Mouse (Mus musculus) adrenal gland, postnatal 0 days (tissue): Measurements from ENCODE around the gene Olfr1346. TPM values are rescaled to one million over a fixed set of nuclear protein-coding genes. Genes with fewer than 3 reads are reported as not detected.

ENCODE experiments used
- polyA plus RNA-seq: library from polyadenylated mRNA; unstranded; fragments of >200 nt; fragmentation: Nextera tagmentation; extraction: Ambion mirVana; gene quantifications from 2 replicates; pipeline ENCODE4 v1.2.1, GENCODE M21; 2015

The Olfr1346 gene
- not detected in 2 replicates for polyA plus RNA-seq

DNA sequence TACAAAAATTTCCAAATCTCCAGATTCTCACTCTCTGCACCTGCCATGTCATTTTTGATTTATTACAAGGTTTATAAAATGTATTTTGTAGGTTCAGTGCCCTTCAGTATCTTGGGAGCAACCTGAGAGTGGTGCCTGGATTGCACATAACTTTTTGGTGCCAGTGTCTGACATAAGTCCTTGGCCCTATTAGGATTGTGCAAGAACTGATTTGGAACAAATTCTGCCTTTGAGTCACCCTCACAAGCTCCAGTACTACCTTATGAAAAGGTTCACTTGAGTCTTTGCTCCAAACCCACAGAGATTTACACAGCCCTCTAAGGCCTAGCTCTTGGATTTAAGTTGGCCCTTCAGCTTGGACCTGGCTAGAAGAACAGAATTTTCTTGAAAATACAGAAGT, at the start of gene Olfr1346:
Gene Olfr1346 (plus strand): TSS at position 151 of the 400 bp plus-strand sequence.

DNA sequence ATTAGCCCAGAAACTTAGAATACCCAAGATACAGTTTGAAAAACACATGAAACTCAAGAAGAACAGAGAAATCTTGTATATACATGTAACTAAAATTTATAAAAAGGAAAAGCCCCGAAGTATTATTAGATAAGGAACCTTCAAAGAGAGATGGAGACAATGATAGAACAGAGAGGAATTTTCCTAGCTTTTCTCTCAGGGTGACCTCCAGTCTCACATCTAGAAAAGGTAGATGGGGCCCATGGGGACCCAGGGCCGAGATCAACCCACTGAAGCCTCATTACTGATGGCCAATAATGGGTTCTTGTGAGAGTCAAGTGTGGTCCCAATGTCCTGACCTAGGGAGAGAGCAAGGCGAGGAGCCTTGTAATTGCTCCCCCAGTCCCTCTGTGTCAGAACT, 28.5 kb upstream of the Olfr1346 start, which contains the start of gene Olfr1344:
Gene Olfr1344 (plus strand): TSS at position 301 of the 400 bp plus-strand sequence.

GRCm38 (mm10) chr7:6455868-6456267, 11.0 kb upstream of the Olfr1346 start, which contains the start of gene Olfr1336:
TSS of gene Olfr1336 (plus strand) at chr7:6456168.

GRCm38 (mm10) chr7:6486841-6487240, 19.9 kb downstream of the Olfr1346 start, which contains the start of gene Olfr5:
TSS of gene Olfr5 (minus strand) at chr7:6486941.

DNA sequence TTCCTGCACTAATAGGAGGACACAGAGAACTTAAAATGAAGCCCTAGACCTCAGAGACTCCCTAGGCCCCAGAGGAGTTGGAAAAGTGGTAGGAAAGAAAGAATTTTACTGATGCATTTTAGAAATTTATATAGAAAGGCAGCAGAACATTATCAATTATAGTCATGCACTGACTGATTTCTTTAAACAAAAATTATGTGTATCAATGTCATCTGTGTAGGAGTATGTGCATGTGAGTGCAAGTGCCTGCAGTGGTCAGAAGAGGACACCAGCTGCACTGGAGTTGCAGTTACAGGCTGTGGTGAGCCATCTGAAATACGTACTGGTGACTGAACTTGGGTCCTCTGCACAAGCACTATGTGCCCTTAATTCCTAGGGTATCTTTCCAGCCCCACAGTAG, 32.8 kb downstream of the Olfr1346 start, which contains the start of gene Olfr1347:
Gene Olfr1347 (minus strand): TSS at position 101 of the 400 bp plus-strand sequence.

GRCm38 (mm10) chr7:6508648-6509047, 41.7 kb downstream of the Olfr1346 start, which contains the start of gene Olfr1348:
TSS of gene Olfr1348 (minus strand) at chr7:6508748.

DNA sequence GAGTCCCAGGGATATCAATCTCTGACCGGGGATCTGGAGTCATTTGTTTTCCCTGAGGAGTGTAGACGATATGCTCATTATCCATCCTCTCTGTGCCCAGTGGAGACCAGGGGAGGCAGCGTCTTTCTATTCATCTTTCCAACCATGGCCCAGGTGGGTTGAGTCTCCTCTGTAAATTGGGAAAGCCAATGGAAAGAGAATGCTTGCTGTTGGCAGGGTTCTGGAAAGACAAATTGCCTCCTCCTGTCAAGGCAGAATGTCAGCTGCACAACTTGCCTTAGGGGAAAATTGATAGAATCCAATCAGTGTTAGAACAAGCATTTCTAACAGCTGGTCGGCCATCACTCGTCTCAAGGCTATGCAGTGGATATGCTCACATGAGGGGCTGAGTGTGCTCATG, 55.9 kb downstream of the Olfr1346 start, which contains the start of gene Olfr1349:
Gene Olfr1349 (minus strand): TSS at position 101 of the 400 bp plus-strand sequence.

Other genes starting within 250 kb of the Olfr1346 start
- gene Zscan5b, start 244.8 kb upstream of the Olfr1346 start, polyA plus RNA-seq, result not detected in 2 replicates
- gene Epp13, start 214.4 kb upstream of the Olfr1346 start, polyA plus RNA-seq, result 0.21 TPM in 1 of 2 replicates, not detected in the other
- gene Zfp667, start 180.5 kb upstream of the Olfr1346 start, polyA plus RNA-seq, result 7.5 and 10.9 TPM in 2 replicates
- gene Zfp583, start 135.8 kb upstream of the Olfr1346 start, polyA plus RNA-seq, result 5.2 and 6.6 TPM in 2 replicates
- 1.5 and 2.0 TPM in 2 replicates for gene Gm3854, start 123.3 kb upstream of the Olfr1346 start, polyA plus RNA-seq
- 2.1 and 2.7 TPM in 2 replicates for gene Zfp78, start 103.8 kb upstream of the Olfr1346 start, polyA plus RNA-seq
- gene Zfp28, start 83.8 kb upstream of the Olfr1346 start, polyA plus RNA-seq, result 6.5 and 6.9 TPM in 2 replicates
- 0.14 and 0.15 TPM in 2 replicates for gene Smim17, start 68.4 kb upstream of the Olfr1346 start, polyA plus RNA-seq
- not detected in 2 replicates for gene Gm20715, start 56.8 kb upstream of the Olfr1346 start, polyA plus RNA-seq
- 0.08 TPM in 1 of 2 replicates, not detected in the other for gene Olfr1344, start 28.4 kb upstream of the Olfr1346 start, polyA plus RNA-seq
- gene Olfr1336, start 10.9 kb upstream of the Olfr1346 start, polyA plus RNA-seq, result not detected in 2 replicates
- not detected in 2 replicates for gene Olfr5, start 19.8 kb downstream of the Olfr1346 start, polyA plus RNA-seq
- not detected in 2 replicates for gene Olfr1347, start 32.7 kb downstream of the Olfr1346 start, polyA plus RNA-seq
- gene Olfr1348, start 41.6 kb downstream of the Olfr1346 start, polyA plus RNA-seq, result not detected in 2 replicates
- not detected in 2 replicates for gene Olfr1349, start 55.8 kb downstream of the Olfr1346 start, polyA plus RNA-seq
- not detected in 2 replicates for gene Olfr1350, start 97.7 kb downstream of the Olfr1346 start, polyA plus RNA-seq
- gene Zim1, start 229.3 kb downstream of the Olfr1346 start, polyA plus RNA-seq, result 4.8 and 7.6 TPM in 2 replicates